ENCODE assay signal across 15 mouse cellular contexts in genomic region chr5:131821461-131821860, GRCm38 (mm10).
"Had no signal": no experiment of that assay in that cellular context is flagged by ENCODE, and none has a peak within 500 bp of the region (broad histone marks: within the 10 kb centered on the region; RNA-seq: fewer than 3 reads in every experiment).

No protein-coding gene starts in this region.

- H3K4me3 ChIP-seq: limb, embryonic 15.5 days; liver, embryonic 12.5 days; myocyte; neural tube, embryonic 15.5 days had no signal

- H3K27ac ChIP-seq: kidney, postnatal 0 days; limb, embryonic 15.5 days; liver, embryonic 12.5 days; macrophage; neural tube, embryonic 15.5 days had no signal

- H3K36me3 ChIP-seq: limb, embryonic 15.5 days; liver, embryonic 12.5 days; neural tube, embryonic 15.5 days had no signal

- DNase-seq: kidney, adult 11 months; kidney, adult 9 months; kidney, postnatal 36 days; lung, embryonic 14.5 days; lung, postnatal 10 days; midbrain, embryonic 14.5 days; right cerebral cortex, adult 18-20 months; right cerebral cortex, postnatal 25 days; thymus, postnatal 25 days had no signal

- H3K4me1 ChIP-seq: liver, embryonic 12.5 days had no signal

- H3K9ac ChIP-seq: limb, embryonic 15.5 days; liver, embryonic 12.5 days; lung, embryonic 14.5 days; neural tube, embryonic 15.5 days had no signal

- H3K9me3 ChIP-seq: limb, embryonic 15.5 days; liver, embryonic 12.5 days; neural tube, embryonic 15.5 days had no signal

- ATAC-seq: liver, embryonic 12.5 days had no signal

- H3K4me2 ChIP-seq: limb, embryonic 15.5 days; liver, embryonic 12.5 days; lung, embryonic 14.5 days; neural tube, embryonic 15.5 days had no signal

- H3K27me3 ChIP-seq: limb, embryonic 15.5 days; liver, embryonic 12.5 days; neural tube, embryonic 15.5 days had no signal
